Mouse (Mus musculus): Measurements from ENCODE around the gene Rdh16.
"Not testable (repeated sequence)": the region's sequence is repeated elsewhere in the genome, so short reads cannot be mapped to it uniquely, and the experiment has no call there.

GRCm38 (mm10) chr10:127762926-127763325 lies 38.0 kb upstream of the Rdh16 start:
- not testable (repeated sequence) for TF ChIP-seq POLR2A, CTCF (IDR thresholded peaks at IDR 0.05; ENCODE audit: extremely low read depth, insufficient read depth, low read length)
